Mouse (Mus musculus) G1E (cell line): ENCODE results near the gene Tmem40.

Experiments used
- CTCF ChIP-seq: IDR thresholded peaks from 2 replicates; pipeline ENCODE4 v1.5.1; 2012; ENCODE audit warnings: low read depth, low read length, inconsistent platforms, mixed read lengths
- GATA1 ChIP-seq: IDR thresholded peaks from 2 replicates; pipeline ENCODE4 v1.6.1; 2012; ENCODE audit warnings: borderline replicate concordance, low read length, inconsistent platforms, mixed read lengths
- POLR2AphosphoS5 ChIP-seq: IDR thresholded peaks from 2 replicates; pipeline ENCODE4 v1.6.1; 2012; ENCODE audit warnings: low read depth, low read length, inconsistent platforms; ENCODE audit not compliant: insufficient replicate concordance
- TAL1 ChIP-seq: conservative IDR thresholded peaks from 2 replicates; pipeline ENCODE4 v1.6.1; 2012; ENCODE audit warnings: low read depth, low read length, inconsistent platforms, mixed read lengths

DNA sequence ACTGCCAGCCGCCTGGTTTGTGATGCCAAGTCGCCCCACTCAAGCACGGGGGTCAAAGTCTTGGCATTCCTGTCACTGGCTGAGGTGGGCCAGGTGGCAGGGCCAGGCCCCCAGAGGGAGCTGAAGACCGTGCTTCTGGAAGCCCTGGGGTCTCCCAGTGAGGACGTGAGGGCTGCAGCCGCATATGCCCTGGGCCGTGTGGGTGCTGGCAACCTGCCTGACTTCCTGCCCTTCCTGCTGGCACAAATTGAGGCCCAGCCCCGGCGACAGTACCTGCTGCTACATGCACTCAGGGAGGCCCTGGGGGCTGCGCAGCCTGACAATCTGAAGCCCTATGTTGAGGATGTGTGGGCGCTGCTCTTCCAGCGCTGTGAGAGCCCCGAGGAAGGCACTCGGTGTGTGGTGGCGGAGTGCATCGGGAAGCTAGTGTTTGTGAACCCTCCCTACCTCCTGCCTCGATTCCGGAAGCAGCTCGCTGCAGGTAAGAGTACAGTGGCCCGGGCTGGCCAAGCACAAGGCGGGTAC lies 30.5 kb upstream of the Tmem40 start:
- TF ChIP-seq CTCF (no peak), TAL1 (no peak), GATA1 (no peak), POLR2AphosphoS5 (no peak)
